Mouse (Mus musculus): Measurements from ENCODE around the gene Ripor3.

The Ripor3 gene

GRCm38 (mm10) chr2:167931985-167932726 lies 78.3 kb downstream of the Ripor3 start, which contains the start of gene Ptpn1:
Gene Ptpn1, plus strand, starts transcription at chr2:167932057.
- peak; percentile 97 for DNase-seq (ENCODE audit: low spot score in 2 of 2)

DNA sequence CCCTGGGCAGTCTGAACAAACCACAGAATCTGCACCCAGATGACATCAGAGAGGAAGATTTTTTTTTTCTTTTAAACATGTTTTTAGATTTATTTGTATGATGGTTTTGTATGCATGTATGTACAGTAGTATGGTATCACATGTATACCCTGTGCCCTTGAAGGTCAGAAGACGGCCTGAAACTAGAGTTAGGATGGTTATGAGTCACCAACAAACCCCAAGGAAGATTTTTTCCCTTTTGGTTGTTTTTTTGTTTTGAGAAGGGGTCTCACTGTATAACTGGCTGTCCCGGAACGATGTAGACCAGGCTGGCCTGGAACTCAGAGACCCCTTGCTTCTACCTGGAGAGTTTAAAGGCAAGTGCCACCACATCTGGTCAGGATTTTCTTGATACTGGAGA lies 79.4 kb downstream of the Ripor3 start:
- no peak for DNase-seq (ENCODE audit: low spot score in 2 of 2)

Data from right cerebral cortex, postnatal 36 days (tissue).